Mouse (Mus musculus) stomach, postnatal 0 days (tissue): ENCODE results near the gene Prpf40a. TPM values are rescaled to one million over a fixed set of nuclear protein-coding genes. Genes with fewer than 3 reads are reported as not detected.

Experiments
- ATAC-seq: fragments of 200-750 bp; cut with Nextera tagmentation; 2 replicates; pipeline ENCODE4 v1.8.0; 2017; ENCODE audit not compliant: low FRiP score, low TSS enrichment
- DNase-seq: peaks from one replicate; pipeline ENCODE4 v3.0.0-alpha.2; 2016; ENCODE audit warnings: low spot score
- H3K27ac ChIP-seq: fragments of 300-500 bp; sonication (generic); replicated peaks from 2 replicates; pipeline ENCODE4 v1.5.1; 2014; ENCODE audit warnings: mild to moderate bottlenecking, control low read depth
- H3K27me3 ChIP-seq: fragments of 300-500 bp; sonication (generic); 2 replicates; pipeline ENCODE4 v1.6.1; 2014; ENCODE audit warnings: low read length; ENCODE audit not compliant: control insufficient read depth, insufficient read depth
- H3K36me3 ChIP-seq: fragments of 300-500 bp; sonication (generic); 2 replicates; pipeline ENCODE4 v1.6.1; 2014; ENCODE audit warnings: low read length, mixed read lengths; ENCODE audit not compliant: control insufficient read depth, insufficient read depth
- H3K4me1 ChIP-seq: fragments of 300-500 bp; sonication (generic); replicated peaks from 2 replicates; pipeline ENCODE4 v1.6.1; 2014; ENCODE audit warnings: antibody characterized with exemption; ENCODE audit not compliant: control insufficient read depth, insufficient read depth
- H3K4me2 ChIP-seq: fragments of 300-500 bp; sonication (generic); replicated peaks from 2 replicates; pipeline ENCODE4 v1.6.1; 2014; ENCODE audit warnings: low read depth, mild to moderate bottlenecking, control low read depth, moderate library complexity
- H3K4me3 ChIP-seq: fragments of 300-500 bp; sonication (generic); 2 replicates; pipeline ENCODE4 v1.5.1; 2014; ENCODE audit warnings: low read depth, low read length, control low read depth
- H3K9ac ChIP-seq: fragments of 300-500 bp; sonication (generic); 2 replicates; pipeline ENCODE4 v1.6.1; 2014; ENCODE audit warnings: mild to moderate bottlenecking, low read length, control low read depth, mixed read lengths
- H3K9me3 ChIP-seq: fragments of 300-500 bp; sonication (generic); 2 replicates; pipeline ENCODE4 v1.6.1; 2016; ENCODE audit warnings: low read length; ENCODE audit not compliant: control insufficient read depth
- CTCF ChIP-seq: IDR thresholded peaks from 2 replicates; pipeline ENCODE4 v1.5.1; 2016; ENCODE audit warnings: antibody characterized with exemption, low read depth, mild to moderate bottlenecking, moderate library complexity
- EP300 ChIP-seq: optimal IDR thresholded peaks from 2 replicates; pipeline ENCODE3; 2016; ENCODE audit warnings: antibody characterized with exemption
- WGBS: fragments of 180-500 bp; shearing (Covaris S2); extraction: QIAGEN DNeasy Blood & Tissue Kit; methylation state at CpG from one replicate; pipeline ENCODE4 v1.1.7; 2014; 5-methylcytosine and 5-hydroxymethylcytosine counted together
- polyA plus RNA-seq: library from polyadenylated mRNA; unstranded; fragments of >200 nt; fragmentation: Nextera tagmentation; extraction: Ambion mirVana; gene quantifications from 2 replicates; pipeline ENCODE4 v1.2.1, GENCODE M21; 2015

The Prpf40a gene
- polyA plus RNA-seq, 1 experiment from 2014 or later, result 72.6 TPM

DNA sequence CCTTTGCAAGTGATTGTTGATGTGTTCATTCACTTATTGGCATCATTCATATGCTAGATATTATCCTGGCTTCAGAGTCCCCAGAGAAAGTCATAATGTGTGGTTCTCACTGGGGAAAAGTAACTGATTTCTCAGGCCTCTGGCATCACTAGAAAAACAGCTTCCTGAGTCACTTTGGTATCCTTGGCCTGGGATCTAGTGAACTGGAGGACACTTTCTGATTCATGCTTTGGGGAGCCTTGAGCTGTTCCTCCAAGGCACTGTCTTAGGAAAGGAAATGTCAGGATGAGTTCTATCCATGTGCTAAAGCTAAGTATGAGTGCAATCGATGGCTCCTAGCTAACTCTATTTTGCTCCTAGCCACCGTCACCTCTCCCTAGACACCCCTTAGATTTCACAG lies 88.2 kb downstream of the Prpf40a start:
- WGBS, result 98% methylated on average over 2 of the region's 2 CpGs
- no peak overlapping the region for H3K4me3 ChIP-seq
- TF ChIP-seq EP300, result no peak
- TF ChIP-seq CTCF, result no peak
- H3K4me2 ChIP-seq, result no peak overlapping the region
- H3K9ac ChIP-seq, result no peak overlapping the region
- H3K36me3 ChIP-seq, result peaks cover 4% of the 10 kb centered on the region; the same call in 1 of the 2 replicates
- DNase-seq, result no peak
- no peak overlapping the region for H3K27ac ChIP-seq
- no peaks in the 10 kb centered on the region for H3K9me3 ChIP-seq
- no peak for ATAC-seq
- no peaks in the 10 kb centered on the region for H3K4me1 ChIP-seq
- H3K27me3 ChIP-seq, result no peaks in the 10 kb centered on the region

GRCm38 (mm10) chr2:53101885-53102740 lies 89.0 kb downstream of the Prpf40a start:
- 81% methylated on average over 11 of the region's 11 CpGs for WGBS
- Histone ChIP-seq H3K27ac (no peak overlapping the region), H3K27me3 (no peaks in the 10 kb centered on the region), H3K4me2 (no peak overlapping the region), H3K36me3 (peaks cover 4% of the 10 kb centered on the region; the same call in 1 of the 2 replicates), H3K9me3 (no peaks in the 10 kb centered on the region), H3K4me1 (no peaks in the 10 kb centered on the region), H3K4me3 (no peak overlapping the region), H3K9ac (no peak overlapping the region)
- no peak for DNase-seq
- ATAC-seq, result no peak
- TF ChIP-seq CTCF (no peak), EP300 (no peak)

GRCm38 (mm10) chr2:53100093-53100492 lies 91.0 kb downstream of the Prpf40a start:
- Histone ChIP-seq H3K9ac (no peak overlapping the region), H3K4me3 (no peak overlapping the region), H3K4me1 (no peaks in the 10 kb centered on the region), H3K9me3 (no peaks in the 10 kb centered on the region), H3K27ac (no peak overlapping the region), H3K4me2 (no peak overlapping the region), H3K27me3 (no peaks in the 10 kb centered on the region), H3K36me3 (peaks cover 4% of the 10 kb centered on the region; the same call in 1 of the 2 replicates)
- ATAC-seq (no peak), DNase-seq (no peak)
- 61% methylated on average over 2 of the region's 2 CpGs for WGBS
- TF ChIP-seq CTCF, result 0 out of 2 replicates have a peak, but pooled peaks have one; percentile 23
- no peak for TF ChIP-seq EP300

DNA sequence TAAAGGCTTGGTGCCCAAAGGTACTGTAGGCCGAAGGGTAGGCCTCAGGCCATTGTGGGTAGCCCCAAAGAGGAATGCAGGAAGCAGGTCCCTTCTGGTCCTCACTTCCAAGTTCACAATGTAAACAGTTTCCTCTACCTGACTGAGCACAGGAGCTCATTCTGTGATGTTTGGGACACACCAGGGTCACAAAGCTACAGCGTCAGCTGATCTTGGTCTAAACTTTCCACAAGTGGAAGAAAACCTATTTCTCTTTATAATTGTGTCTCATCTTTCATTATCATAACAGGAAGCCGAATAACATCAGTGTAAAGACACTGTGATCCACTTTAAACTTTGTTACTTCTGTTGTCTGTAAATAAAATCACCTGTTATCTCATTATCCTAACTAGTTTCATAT lies 95.6 kb downstream of the Prpf40a start:
- no peak for DNase-seq
- Histone ChIP-seq H3K9ac (no peak overlapping the region), H3K9me3 (no peaks in the 10 kb centered on the region), H3K36me3 (no peaks in the 10 kb centered on the region), H3K4me2 (no peak overlapping the region), H3K27me3 (no peaks in the 10 kb centered on the region), H3K4me1 (no peaks in the 10 kb centered on the region), H3K4me3 (no peak overlapping the region), H3K27ac (no peak overlapping the region)
- no peak for ATAC-seq
- 90% methylated on average over 3 of the region's 3 CpGs for WGBS
- TF ChIP-seq EP300, result no peak
- TF ChIP-seq CTCF, result no peak

GRCm38 (mm10) chr2:53095031-53095430 lies 96.1 kb downstream of the Prpf40a start:
- H3K4me1 ChIP-seq, result no peaks in the 10 kb centered on the region
- H3K9ac ChIP-seq, result no peak overlapping the region
- ATAC-seq (no peak), DNase-seq (no peak)
- no peak overlapping the region for H3K27ac ChIP-seq
- TF ChIP-seq CTCF, result no peak
- no peak for TF ChIP-seq EP300
- H3K27me3 ChIP-seq, result no peaks in the 10 kb centered on the region
- WGBS, result 85% methylated on average over 9 of the region's 9 CpGs
- H3K4me2 ChIP-seq, result no peak overlapping the region
- H3K4me3 ChIP-seq, result no peak overlapping the region
- no peaks in the 10 kb centered on the region for H3K9me3 ChIP-seq
- no peaks in the 10 kb centered on the region for H3K36me3 ChIP-seq

GRCm38 (mm10) chr2:53088744-53089143 lies 102.3 kb downstream of the Prpf40a start:
- H3K4me1 ChIP-seq, result no peaks in the 10 kb centered on the region
- DNase-seq (no peak), ATAC-seq (no peak)
- WGBS, result 71% methylated on average over 3 of the region's 3 CpGs
- TF ChIP-seq CTCF (no peak), EP300 (no peak)
- H3K4me2 ChIP-seq, result no peak overlapping the region
- no peaks in the 10 kb centered on the region for H3K9me3 ChIP-seq
- H3K4me3 ChIP-seq, result no peak overlapping the region
- H3K27me3 ChIP-seq, result no peaks in the 10 kb centered on the region
- no peak overlapping the region for H3K9ac ChIP-seq
- no peaks in the 10 kb centered on the region for H3K36me3 ChIP-seq
- no peak overlapping the region for H3K27ac ChIP-seq
